Mouse (Mus musculus) C2C12 (cell line): ENCODE data around the gene 1700125H20Rik. TPM values are rescaled to one million over a fixed set of nuclear protein-coding genes. Genes with fewer than 3 reads are reported as not detected.
A peak's percentile ranks its signal among the peaks of the same experiment; 100 is the strongest.

Source experiments
- H3K27me3 ChIP-seq: one replicate; pipeline ENCODE4 v1.6.1; 2011; ENCODE audit not compliant: control insufficient read depth, insufficient read depth, insufficient read length
- H3K36me3 ChIP-seq: one replicate; pipeline ENCODE4 v1.6.1; 2011; ENCODE audit not compliant: control insufficient read depth, insufficient read depth
- H3K4me3 ChIP-seq: one replicate; pipeline ENCODE4 v1.5.1; 2011; ENCODE audit warnings: mild to moderate bottlenecking, control low read depth; ENCODE audit not compliant: poor library complexity, insufficient read depth, severe bottlenecking
- H3K79me2 ChIP-seq: one replicate; pipeline ENCODE4 v1.6.1; 2011; ENCODE audit not compliant: control insufficient read depth, insufficient read depth
- H3K79me3 ChIP-seq: one replicate; pipeline ENCODE4 v1.6.1; 2011; ENCODE audit warnings: low read depth, control low read depth
- H3ac ChIP-seq: one replicate; pipeline ENCODE3; 2011; ENCODE audit warnings: low read depth; ENCODE audit not compliant: control insufficient read depth, insufficient read length
- CEBPB ChIP-seq: IDR thresholded peaks from one replicate; pipeline ENCODE4 v1.6.1; 2011; ENCODE audit warnings: low read depth, mild to moderate bottlenecking, control low read depth, moderate library complexity
- CTCF ChIP-seq: IDR thresholded peaks from one replicate; pipeline ENCODE4 v1.5.1; 2011; ENCODE audit not compliant: control insufficient read depth, insufficient read depth, insufficient read length
- FOSL1 ChIP-seq: IDR thresholded peaks from one replicate; pipeline ENCODE4 v1.8.0; 2011; ENCODE audit warnings: mild to moderate bottlenecking, low read length; ENCODE audit not compliant: poor library complexity, insufficient read depth, severe bottlenecking
- MAX ChIP-seq: IDR thresholded peaks from one replicate; pipeline ENCODE4 v1.6.1; 2011; ENCODE audit warnings: mild to moderate bottlenecking, control low read depth
- MYOD1 ChIP-seq: IDR thresholded peaks from one replicate; pipeline ENCODE4 v1.6.1; 2011; ENCODE audit warnings: low read depth; ENCODE audit not compliant: control insufficient read depth, insufficient read length
- MYOG ChIP-seq: IDR thresholded peaks from one replicate; pipeline ENCODE4 v1.6.1; 2011; ENCODE audit not compliant: control insufficient read depth, insufficient read length; ENCODE audit errors: extremely low read depth
- USF1 ChIP-seq: IDR thresholded peaks from one replicate; pipeline ENCODE4 v1.6.1; 2011; ENCODE audit warnings: low read depth, mild to moderate bottlenecking, control low read depth, moderate library complexity
- long read RNA-seq, 2 experiments: library from polyadenylated mRNA; unstranded; transcript quantifications; one replicate each; pipeline ENCODE4 v2.0.0; 2019 to 2020
- polyA plus RNA-seq: library from polyadenylated mRNA; unstranded; fragments of >200 nt; fragmentation: generic; extraction: Trizol; gene quantifications from one replicate; pipeline ENCODE4 v1.2.1, GENCODE M21; 2012; ENCODE audit warnings: missing spikeins

1700125H20Rik gene
- not detected for polyA plus RNA-seq
- long read RNA-seq, experiment 1, result 0 reads
- long read RNA-seq, experiment 2, result 0 reads

- Histone ChIP-seq H3K79me3 (no peaks in the 10 kb centered on the region), H3K27me3 (no peaks in the 10 kb centered on the region), H3ac (no peak within 1 kb of the TSS), H3K36me3 (no peaks in the 10 kb centered on the region), H3K79me2 (no peaks in the 10 kb centered on the region), H3K4me3 (no peak within 1 kb of the TSS)
- TF ChIP-seq MYOG, result no peak
- TF ChIP-seq CTCF, result peak; percentile 95
These were observed at the start of gene 1700125H20Rik for GRCm38 (mm10) chr11:85170058-85170740. Gene 1700125H20Rik (plus strand): TSS chr11:85170404.

GRCm38 (mm10) chr11:85122073-85122472 lies 48.1 kb upstream of the 1700125H20Rik start:
- no peaks in the 10 kb centered on the region for H3K27me3 ChIP-seq
- H3K4me3 ChIP-seq, result no peak overlapping the region
- no peak for TF ChIP-seq MAX
- TF ChIP-seq CTCF, result no peak
- TF ChIP-seq MYOG, result no peak
- no peak for TF ChIP-seq USF1
- no peak for TF ChIP-seq FOSL1
- no peak for TF ChIP-seq MYOD1
- no peak for TF ChIP-seq CEBPB
- H3ac ChIP-seq, result no peak overlapping the region
- H3K79me3 ChIP-seq, result peaks cover 11% of the 10 kb centered on the region
- H3K79me2 ChIP-seq, result peaks cover 51% of the 10 kb centered on the region
- H3K36me3 ChIP-seq, result no peaks in the 10 kb centered on the region

GRCm38 (mm10) chr11:85123267-85123992 lies 46.8 kb upstream of the 1700125H20Rik start:
- H3K4me3 ChIP-seq, result no peak overlapping the region
- H3ac ChIP-seq, result no peak overlapping the region
- peaks cover 11% of the 10 kb centered on the region for H3K79me3 ChIP-seq
- H3K27me3 ChIP-seq, result no peaks in the 10 kb centered on the region
- peaks cover 63% of the 10 kb centered on the region for H3K79me2 ChIP-seq
- no peaks in the 10 kb centered on the region for H3K36me3 ChIP-seq
- TF ChIP-seq MYOD1 (no peak), FOSL1 (no peak)

GRCm38 (mm10) chr11:85126257-85127102 lies 43.7 kb upstream of the 1700125H20Rik start:
- Histone ChIP-seq H3K36me3 (no peaks in the 10 kb centered on the region), H3K27me3 (no peaks in the 10 kb centered on the region), H3ac (no peak overlapping the region), H3K4me3 (no peak overlapping the region), H3K79me3 (peaks cover 11% of the 10 kb centered on the region), H3K79me2 (peaks cover 84% of the 10 kb centered on the region)
- TF ChIP-seq CTCF, result no peak
- TF ChIP-seq MAX, result no peak
- TF ChIP-seq CEBPB, result no peak

GRCm38 (mm10) chr11:85128883-85129282 lies 41.3 kb upstream of the 1700125H20Rik start:
- peaks cover 69% of the 10 kb centered on the region for H3K79me2 ChIP-seq
- TF ChIP-seq CTCF (no peak), CEBPB (no peak)
- H3K4me3 ChIP-seq, result no peak overlapping the region
- peaks cover 10% of the 10 kb centered on the region for H3K79me3 ChIP-seq
- no peaks in the 10 kb centered on the region for H3K27me3 ChIP-seq
- H3ac ChIP-seq, result no peak overlapping the region
- H3K36me3 ChIP-seq, result no peaks in the 10 kb centered on the region

GRCm38 (mm10) chr11:85131542-85131941 lies 38.7 kb upstream of the 1700125H20Rik start:
- Histone ChIP-seq H3K4me3 (no peak overlapping the region), H3K27me3 (no peaks in the 10 kb centered on the region), H3ac (no peak overlapping the region), H3K79me2 (peaks cover 68% of the 10 kb centered on the region), H3K79me3 (peaks cover 12% of the 10 kb centered on the region), H3K36me3 (no peaks in the 10 kb centered on the region)
- TF ChIP-seq MYOD1 (no peak), CEBPB (no peak), CTCF (no peak), USF1 (no peak), MYOG (no peak), MAX (no peak), FOSL1 (no peak)
